Mouse (Mus musculus) brain, embryonic 14.5 days (tissue): ENCODE measurements at regions not wholly inside any gene's neighbourhood (a gene's known extent, or its start where the extent isn't known, plus 50 kb on each side); places are given as distances from the start of the nearest gene placed in this dataset.

Experiments used
- DNase-seq: peaks from one replicate; pipeline ENCODE4 v3.0.0-alpha.2; 2011; ENCODE audit warnings: low read depth
- CTCF ChIP-seq: fragments of 200-500 bp; IDR thresholded peaks from 2 replicates; pipeline ENCODE4 v1.5.1; 2012; ENCODE audit warnings: inconsistent platforms, mild to moderate bottlenecking, moderate library complexity, borderline replicate concordance; ENCODE audit not compliant: insufficient read depth, insufficient read length; ENCODE audit errors: extremely low read depth
- POLR2A ChIP-seq: fragments of 200-500 bp; IDR thresholded peaks from 2 replicates; pipeline ENCODE4 v1.6.1; 2012; ENCODE audit warnings: mild to moderate bottlenecking, inconsistent platforms, borderline replicate concordance; ENCODE audit not compliant: poor library complexity, insufficient read depth, insufficient read length, severe bottlenecking; ENCODE audit errors: extremely low read depth

DNA sequence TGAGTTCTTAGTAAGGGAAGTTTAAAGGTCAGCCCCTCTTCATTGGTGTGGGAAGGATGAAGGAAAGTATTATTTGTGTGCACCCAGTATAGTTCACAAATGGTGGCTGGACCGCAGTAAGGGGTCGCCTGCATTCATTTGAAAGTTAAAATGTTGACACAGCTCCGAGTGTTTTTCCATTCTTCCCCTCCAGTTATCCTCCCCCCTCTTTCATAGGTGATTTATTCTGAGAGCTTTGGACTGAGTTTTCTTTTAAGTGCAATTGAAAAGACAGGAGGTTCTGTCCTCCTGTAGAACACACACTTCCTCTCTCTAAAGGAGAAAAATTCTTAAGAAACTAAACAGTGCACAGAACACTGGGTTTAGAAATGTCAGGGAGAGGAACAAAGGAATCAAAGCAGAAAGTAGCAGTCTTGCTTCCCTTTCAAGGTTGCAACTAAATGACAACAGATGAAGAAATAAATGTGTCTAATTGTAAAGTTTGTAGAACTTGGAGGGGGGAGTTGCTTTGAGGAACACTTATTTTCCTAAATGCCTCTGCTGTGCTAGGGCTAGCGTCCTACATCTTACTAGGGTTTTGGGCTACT is 195.8 kb upstream of the Cited2 start:
- TF ChIP-seq CTCF (no peak), POLR2A (no peak)
- DNase-seq, result no peak

DNA sequence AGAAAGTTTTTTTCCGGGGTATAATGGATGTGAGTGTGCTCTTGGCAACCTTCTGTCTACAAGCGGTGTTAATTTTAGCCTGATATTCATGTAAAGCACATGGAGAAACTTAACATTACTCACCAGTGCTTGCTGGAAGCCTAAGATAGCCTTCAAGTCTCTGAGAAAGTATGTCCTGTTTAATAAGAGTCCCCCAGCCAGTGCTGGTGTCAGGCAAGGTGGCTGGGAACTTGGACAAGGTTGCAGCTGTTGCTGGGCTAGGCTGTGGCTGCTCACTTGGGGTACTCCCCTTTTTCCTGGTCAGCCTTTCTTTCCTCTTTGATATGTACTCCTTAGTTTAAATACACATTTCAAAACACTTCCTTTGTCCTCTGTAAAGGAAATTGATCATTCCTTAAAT is 194.9 kb upstream of the Cited2 start:
- DNase-seq, result no peak
- TF ChIP-seq POLR2A, result no peak
- no peak for TF ChIP-seq CTCF

DNA sequence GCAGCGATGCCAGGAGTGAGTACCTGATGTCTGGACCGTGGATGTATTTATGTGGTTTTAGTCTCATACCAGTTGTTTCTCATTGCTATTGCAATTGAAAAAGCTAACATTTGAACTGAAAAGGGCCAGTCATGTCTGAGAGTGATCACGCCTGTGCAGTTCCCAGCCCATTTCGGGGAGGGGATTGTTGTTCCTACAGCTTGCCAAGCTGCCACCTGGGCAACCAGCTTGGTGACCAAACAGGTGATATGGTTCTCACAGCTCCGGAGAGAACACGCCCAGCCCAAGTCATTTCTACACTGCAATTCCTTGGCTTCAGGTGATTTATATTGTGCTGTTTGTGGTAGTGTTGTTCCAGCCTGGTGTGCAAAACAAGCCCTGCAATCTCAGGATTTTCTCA is 194.2 kb upstream of the Cited2 start:
- TF ChIP-seq POLR2A, result no peak
- TF ChIP-seq CTCF, result no peak
- DNase-seq, result no peak

DNA sequence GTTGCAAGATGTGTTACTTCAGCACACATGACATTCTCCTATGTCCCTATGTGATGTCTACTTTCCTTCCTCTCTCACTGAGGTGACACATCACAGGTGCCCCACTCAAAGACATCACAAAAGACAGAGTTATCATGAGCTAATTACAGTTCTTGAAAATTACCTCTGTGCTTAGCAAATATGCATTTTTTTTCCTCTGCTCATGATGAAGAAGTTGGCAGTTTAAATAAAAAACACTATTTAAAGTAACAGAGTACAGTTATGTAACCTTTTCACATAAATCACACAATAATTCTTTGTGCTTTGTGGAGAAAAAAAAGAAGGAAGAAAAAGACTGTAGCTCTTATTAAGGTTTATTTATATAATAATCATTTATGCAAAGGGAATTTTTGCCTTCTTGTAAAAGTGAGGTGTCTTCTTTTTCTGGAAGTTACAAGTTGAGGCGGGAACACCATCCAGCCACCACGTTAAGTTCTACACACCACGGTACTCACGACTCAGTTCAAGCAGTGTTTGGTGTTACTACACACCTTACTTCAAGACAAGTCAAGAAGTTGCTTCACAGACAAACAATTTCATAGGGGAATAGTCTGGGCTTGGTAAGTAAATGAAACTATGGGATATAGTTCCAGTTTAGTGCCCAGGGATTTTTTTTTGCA is 193.0 kb upstream of the Cited2 start:
- TF ChIP-seq POLR2A (no peak), CTCF (no peak)
- no peak for DNase-seq

DNA sequence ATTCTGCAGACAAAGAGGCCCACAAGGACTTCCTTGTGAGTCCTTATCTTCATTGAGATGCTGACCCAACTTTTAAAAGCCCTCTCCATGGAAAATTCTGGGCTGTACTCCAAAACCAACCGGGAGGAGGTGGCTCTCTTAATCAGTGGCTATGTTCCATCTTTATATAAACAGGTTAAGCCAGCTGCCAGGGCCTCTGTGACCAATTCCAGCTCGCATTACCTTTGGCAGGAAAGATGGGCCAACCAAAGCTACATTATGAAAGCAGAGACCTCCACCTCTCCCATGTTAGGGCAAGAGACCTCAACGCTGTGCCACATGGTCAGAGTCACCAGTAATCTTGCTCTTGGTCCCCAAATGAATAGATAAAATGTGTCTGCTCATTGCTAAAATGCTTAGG is 192.0 kb upstream of the Cited2 start:
- no peak for TF ChIP-seq POLR2A
- no peak for DNase-seq

DNA sequence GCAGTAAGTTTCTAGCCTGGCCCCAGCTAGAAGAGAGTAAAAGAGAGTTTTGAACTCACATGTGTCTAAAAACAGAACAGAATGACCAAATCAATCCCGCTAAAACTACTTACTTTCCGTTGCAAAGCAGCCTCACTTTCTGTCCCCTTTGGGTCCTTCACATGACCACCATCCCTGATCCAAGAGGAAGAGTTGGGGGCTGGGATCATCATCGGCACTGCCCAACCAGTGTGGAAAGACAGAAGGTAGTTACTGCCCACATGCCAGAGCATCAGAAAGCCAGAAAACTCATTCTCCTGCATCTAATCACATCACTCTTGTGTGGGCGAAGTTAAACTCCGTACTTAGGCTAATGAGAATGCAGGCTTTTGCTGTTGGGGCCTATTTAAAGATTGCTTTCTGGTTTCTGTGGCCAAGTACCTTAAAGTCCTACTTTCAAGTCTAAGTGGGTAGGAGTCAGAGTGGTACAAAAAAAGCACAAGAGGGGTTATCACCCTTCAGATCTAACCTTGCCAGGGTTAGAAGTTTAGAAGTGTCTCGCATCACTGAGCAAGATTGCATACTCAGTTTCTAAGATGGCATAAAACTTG is 184.0 kb upstream of the Cited2 start:
- DNase-seq, result no peak
- no peak for TF ChIP-seq CTCF
- TF ChIP-seq POLR2A, result no peak

DNA sequence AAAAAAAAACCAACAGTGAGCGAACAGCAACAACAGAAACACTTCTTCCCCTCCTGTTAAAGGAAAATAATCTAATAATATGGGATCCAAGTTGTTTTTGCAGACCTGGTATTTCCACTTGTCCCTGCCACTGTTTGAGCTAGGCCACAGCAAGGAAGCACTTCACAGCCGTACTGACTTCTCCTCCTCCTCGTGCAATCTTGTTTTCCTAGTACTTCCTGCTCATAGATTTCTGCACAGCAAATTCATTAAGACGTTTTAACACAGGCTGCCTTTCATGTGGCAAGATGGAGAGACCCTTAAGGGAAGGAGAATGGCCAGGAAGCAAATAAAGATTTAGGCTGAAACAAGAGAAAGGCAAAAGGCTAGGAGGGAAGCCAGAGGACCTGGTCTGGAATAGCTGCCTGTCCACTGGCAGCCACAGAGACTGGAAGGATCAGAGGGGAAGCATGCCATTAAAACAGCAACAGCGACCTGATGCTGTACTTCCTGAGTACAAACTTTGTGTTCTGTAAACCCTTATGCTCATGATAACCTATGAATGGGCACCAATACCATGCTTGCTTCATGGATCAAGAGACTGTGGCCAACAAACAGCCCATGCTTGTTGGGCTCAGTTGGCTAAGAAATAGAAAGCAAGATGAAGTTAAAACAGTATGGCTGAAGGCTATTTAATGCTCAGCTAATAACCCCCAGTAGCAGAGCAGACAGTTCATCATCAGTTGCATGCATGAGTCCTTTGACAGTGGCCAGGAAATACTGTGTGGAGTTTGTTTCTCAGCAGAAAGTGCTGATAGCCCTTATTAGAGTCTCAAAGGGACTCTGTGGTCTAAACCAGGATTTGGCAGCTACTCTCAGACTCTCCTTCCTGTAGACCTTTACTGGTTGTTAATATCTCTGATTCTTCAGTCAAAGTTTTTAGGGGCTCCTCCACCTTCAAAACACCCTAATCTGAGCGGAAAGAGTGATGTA is 182.3 kb upstream of the Cited2 start:
- TF ChIP-seq POLR2A (no peak), CTCF (no peak)

DNA sequence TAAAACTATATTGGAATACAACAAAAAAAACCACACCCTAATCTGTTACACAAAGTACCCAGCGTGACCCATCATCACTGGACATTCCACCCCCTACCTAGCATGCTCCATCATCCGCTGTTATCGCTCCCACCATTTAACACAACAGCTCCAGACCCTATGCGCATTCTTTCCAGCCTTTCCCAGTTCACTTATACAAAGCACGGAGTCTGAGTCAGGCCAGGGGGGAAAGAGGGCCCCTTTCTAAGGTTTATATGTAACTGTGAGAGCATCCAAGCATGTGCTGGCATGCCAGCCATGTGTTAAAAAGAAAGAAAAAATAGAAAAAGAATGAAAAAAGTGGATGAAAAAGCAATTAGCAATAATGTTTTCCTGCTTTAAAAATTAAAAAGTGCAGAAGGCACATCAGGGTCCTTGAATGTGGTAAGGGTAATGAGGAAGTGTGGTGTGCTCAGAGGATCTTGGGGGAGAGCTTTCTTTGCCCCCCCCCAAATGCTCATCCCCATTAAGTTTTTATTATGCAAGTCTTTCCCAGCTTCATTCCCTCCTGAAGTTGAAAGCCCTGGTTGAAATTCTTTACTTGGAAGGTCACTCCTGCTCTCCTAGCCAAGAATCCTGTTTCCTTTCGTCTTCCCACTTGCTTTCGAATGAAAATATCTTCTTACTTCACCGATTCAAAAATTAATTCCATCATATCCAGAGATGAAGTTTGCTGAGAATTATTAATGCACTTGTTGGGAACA is 180.7 kb upstream of the Cited2 start:
- DNase-seq, result no peak
- no peak for TF ChIP-seq CTCF
- TF ChIP-seq POLR2A, result no peak

More for the DNA sequence above, 182.3 kb upstream of the Cited2 start:
- no peak for DNase-seq

DNA sequence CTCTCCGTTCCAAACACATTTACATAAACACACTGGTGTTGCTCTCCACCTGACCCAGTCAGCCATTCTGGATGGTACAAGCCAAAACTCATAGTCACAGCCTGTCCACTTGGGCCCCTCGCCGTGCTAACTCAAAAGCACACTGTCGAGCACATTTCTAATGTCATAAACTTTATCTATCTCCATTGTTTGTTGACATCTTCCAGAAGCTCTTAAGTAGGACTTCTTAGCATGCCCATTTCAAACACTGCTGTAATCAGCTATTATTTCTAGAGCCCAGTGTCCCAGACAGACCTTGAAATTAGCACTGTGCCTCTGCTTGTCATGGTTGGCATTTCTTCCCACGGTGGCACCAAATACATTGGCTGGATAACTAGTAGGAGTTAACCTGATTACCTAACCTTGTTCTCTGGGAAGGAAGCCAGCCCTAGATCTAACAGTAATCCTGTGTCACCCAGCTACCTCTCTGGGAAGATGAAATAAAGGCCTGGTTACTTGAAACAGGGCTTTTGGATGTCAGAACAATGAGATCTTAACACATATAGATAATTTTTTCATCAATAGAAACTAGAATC is 180.1 kb upstream of the Cited2 start:
- TF ChIP-seq CTCF (no peak), POLR2A (no peak)
- DNase-seq, result no peak

DNA sequence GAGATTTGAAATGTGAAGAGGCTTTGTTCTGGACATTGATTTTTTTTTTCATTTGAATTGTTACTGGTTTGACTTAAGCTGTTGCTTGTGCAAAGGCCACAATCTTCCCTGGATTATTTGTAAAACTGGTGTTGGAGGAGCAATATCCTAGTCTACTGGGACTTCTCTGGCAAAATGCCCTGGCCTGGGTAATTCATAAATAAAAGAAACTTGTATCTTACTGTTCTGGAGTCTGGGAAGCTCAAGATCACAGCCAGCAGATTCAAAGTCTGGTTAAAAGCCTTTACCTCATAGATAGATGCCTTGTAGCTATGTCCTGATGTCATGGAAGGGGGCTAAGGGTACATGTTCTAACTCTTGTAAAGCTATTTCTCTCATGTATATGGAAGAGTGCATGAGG is 177.7 kb upstream of the Cited2 start:
- TF ChIP-seq POLR2A (no peak), CTCF (no peak)
- no peak for DNase-seq

DNA sequence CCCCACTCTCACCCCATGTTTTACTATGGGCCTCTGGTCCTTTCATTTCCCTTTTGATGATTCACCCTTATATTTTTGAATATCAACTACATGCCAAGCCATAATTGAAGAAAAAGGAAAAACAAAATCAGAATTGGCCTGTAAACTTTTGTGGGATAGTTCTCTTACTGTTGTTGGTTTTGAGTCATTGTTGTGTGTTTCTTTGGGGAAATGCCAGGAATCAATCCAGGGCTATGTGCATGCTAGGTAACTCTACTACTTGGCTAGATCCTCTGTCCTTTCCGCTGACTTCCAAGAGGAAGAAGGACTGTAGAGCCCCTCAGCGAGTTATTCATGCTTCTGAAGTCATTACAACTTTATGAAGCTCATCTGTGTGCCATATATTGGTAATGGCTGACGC is 175.0 kb upstream of the Cited2 start:
- no peak for DNase-seq
- TF ChIP-seq CTCF, result no peak
- no peak for TF ChIP-seq POLR2A
